Mouse (Mus musculus) limb, embryonic 10.5 days (tissue): ENCODE measurements around the gene Hdac1. TPM values are rescaled to one million over a fixed set of nuclear protein-coding genes. Genes with fewer than 3 reads are reported as not detected.

ENCODE experiments used
- DNase-seq: peaks from one replicate; pipeline ENCODE4 v3.0.0-alpha.2; 2017; ENCODE audit warnings: low spot score
- H3K27ac ChIP-seq: fragments of 300-500 bp; sonication (generic); 2 replicates; pipeline ENCODE4 v1.5.1; 2016; ENCODE audit warnings: mild to moderate bottlenecking
- H3K27me3 ChIP-seq: fragments of 300-500 bp; sonication (generic); 2 replicates; pipeline ENCODE4 v1.6.1; 2016; ENCODE audit warnings: low read depth, mild to moderate bottlenecking; ENCODE audit not compliant: poor library complexity, severe bottlenecking
- H3K36me3 ChIP-seq: fragments of 300-500 bp; sonication (generic); 2 replicates; pipeline ENCODE4 v1.6.1; 2016; ENCODE audit warnings: mild to moderate bottlenecking, moderate library complexity
- H3K4me1 ChIP-seq: fragments of 300-500 bp; sonication (generic); 2 replicates; pipeline ENCODE4 v1.6.1; 2016
- H3K4me3 ChIP-seq: fragments of 300-500 bp; sonication (generic); 2 replicates; pipeline ENCODE4 v1.5.1; 2016; ENCODE audit warnings: mild to moderate bottlenecking, moderate library complexity
- H3K9me3 ChIP-seq: fragments of 300-500 bp; sonication (generic); replicated peaks from 2 replicates; pipeline ENCODE4 v1.6.1; 2016; ENCODE audit warnings: mild to moderate bottlenecking
- WGBS: fragments of 180-500 bp; shearing (Covaris S2); methylation state at CpG from one replicate; pipeline ENCODE4 v1.1.7; 2016; 5-methylcytosine and 5-hydroxymethylcytosine counted together
- polyA plus RNA-seq: library from polyadenylated mRNA; unstranded; fragments of >200 nt; fragmentation: Nextera tagmentation; extraction: Ambion mirVana; gene quantifications from 2 replicates; pipeline ENCODE4 v1.2.1, GENCODE M21; 2016

Gene Hdac1
- polyA plus RNA-seq, 1 experiment from 2014 or later: 336 TPM

DNA sequence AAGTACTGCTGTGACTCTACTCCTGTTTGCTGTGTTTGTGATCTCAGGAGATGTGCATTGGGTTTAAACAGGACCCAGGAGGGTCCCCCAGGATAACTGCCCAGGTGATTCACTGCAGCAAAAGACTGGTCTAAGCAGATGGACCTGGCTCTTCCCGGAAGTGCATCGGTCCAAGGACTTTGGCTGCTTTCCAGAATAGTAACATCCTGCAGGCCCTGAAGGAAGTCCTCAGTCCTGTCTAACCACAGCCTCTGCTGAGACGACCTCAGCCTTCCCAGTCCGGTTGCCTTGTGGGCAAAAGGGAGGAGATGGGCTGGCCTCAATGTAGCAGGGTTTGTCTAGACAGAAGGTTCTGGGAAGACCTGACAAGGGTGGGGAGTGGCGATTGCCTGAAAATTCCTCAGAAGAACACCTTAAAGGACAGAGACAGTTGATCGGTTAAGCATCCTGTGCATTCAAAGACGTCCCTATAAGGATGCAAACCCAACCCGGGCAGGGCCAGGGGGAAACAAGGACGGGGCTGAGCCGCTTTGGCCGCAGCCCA is 39.5 kb downstream of the Hdac1 start:
- no peaks in the 10 kb centered on the region for H3K9me3 ChIP-seq
- no peaks in the 10 kb centered on the region for H3K27me3 ChIP-seq
- H3K4me3 ChIP-seq: no peak overlapping the region
- no peak for DNase-seq
- WGBS: 80% methylated on average over 11 of the region's 11 CpGs
- peaks cover 31% of the 10 kb centered on the region for H3K4me1 ChIP-seq
- no peaks in the 10 kb centered on the region for H3K36me3 ChIP-seq
- 0 out of 2 replicates have a peak overlapping the region, but pooled peaks have one; percentile 14 for H3K27ac ChIP-seq

DNA sequence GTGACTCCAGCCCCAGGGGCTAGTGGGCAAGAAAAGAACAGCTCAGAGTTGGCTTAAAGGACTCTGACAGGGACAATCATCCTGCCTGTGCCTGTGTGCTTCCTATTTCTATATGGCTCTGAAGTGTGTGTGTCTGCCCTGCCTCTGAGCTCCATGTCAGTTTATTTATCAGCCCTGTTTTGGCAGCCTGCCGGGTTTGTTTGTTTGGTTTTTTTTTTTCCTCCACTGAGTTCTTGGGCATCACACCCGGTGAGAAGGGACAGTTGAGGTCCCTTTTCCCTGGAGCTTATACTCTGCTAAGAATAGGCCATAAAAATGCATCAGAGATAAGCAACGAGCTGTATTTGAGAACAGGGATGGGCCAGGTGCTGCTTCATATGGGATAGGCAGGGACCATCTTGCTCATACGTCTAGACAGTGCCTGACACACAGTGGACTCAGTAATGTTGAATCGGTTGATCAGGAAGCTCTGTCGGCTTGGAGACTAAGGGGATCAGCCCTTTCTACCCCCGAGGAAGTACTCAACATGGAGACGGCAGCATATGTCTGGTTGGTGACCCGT is 40.1 kb downstream of the Hdac1 start:
- no peaks in the 10 kb centered on the region for H3K27me3 ChIP-seq
- 0 out of 2 replicates have a peak overlapping the region, but pooled peaks have one; percentile 14 for H3K27ac ChIP-seq
- no peak overlapping the region for H3K4me3 ChIP-seq
- H3K9me3 ChIP-seq: no peaks in the 10 kb centered on the region
- H3K4me1 ChIP-seq: peaks cover 31% of the 10 kb centered on the region
- WGBS: 74% methylated on average over 9 of the region's 9 CpGs
- H3K36me3 ChIP-seq: no peaks in the 10 kb centered on the region
- DNase-seq: no peak

DNA sequence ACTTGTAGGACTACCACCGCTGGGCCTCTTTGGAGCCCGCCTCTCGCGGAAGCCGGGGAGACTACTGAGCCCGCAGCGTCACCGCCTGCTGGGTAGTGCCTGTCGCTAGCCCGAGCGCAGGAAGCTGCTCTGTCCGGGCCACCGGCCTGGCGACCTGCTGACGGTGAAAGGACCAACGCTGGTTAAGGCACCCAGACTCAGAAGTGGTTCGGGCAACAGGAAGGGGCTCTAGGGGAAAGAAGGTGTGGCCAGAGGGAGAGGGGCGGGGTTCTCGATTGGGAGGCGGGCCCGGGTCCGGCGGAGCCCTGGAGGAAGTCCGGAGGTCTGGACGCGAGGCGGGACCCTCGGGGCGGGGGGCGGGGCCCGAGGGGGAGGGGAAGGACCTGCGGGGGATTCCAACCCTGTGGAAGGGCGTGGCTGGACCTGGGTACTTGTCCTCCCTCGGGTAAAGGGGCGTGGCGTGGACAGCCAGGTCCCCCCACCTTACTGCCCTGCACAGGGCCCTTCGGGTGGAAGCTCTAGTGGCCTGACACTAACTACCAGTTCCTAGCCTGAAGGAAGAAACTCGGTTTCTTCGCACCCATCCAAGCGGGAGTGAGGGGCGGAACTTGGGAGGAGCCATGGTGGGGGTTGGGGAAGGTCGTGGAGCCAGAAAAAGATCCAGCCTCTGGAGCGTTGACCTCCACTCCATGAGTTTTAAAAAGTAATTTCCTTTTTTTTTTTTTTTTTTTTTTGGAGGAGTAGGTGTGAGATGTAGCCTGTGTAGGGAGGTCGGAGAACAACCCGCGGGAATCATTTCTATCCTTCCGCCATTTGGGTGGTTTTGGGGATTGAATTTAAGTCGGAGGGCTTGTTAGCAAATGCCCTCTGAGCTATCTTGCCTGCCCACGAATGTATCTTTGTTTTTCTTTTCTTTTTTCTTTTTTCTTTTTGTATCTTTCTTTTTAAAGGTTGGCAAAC is 41.6 kb downstream of the Hdac1 start:
- Histone ChIP-seq H3K9me3 (no peaks in the 10 kb centered on the region), H3K4me1 (peaks cover 45% of the 10 kb centered on the region), H3K27me3 (no peaks in the 10 kb centered on the region)

DNA sequence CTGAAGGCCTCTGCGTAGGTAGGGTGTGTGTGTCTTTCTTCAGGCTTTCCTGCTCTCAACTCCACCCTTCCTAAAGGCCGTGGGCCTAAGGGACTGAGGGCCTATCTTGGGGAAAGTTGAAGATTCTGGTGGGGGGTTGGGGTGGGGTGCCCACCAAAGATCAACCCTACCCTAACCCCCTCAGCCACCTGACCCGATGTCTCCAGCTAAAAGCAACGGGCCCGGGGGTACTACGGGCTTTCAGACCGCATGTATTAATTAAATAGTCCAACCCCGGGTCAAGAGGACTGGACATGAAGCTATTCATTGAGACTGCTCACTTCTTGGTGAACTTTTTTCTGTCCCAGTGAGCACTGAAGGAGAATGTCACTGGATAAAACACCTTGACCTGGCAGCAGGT is 42.5 kb downstream of the Hdac1 start:
- no peak for DNase-seq
- no peaks in the 10 kb centered on the region for H3K9me3 ChIP-seq
- no peaks in the 10 kb centered on the region for H3K36me3 ChIP-seq
- peaks cover 50% of the 10 kb centered on the region for H3K4me1 ChIP-seq
- peak overlapping the region; percentile 66 for H3K4me3 ChIP-seq
- H3K27ac ChIP-seq: peak overlapping the region; percentile 95
- WGBS: 86% methylated on average over 8 of the region's 8 CpGs
- no peaks in the 10 kb centered on the region for H3K27me3 ChIP-seq

More for the DNA sequence above, 41.6 kb downstream of the Hdac1 start:
- Histone ChIP-seq H3K27ac (peak overlapping the region; percentile 95), H3K4me3 (peak overlapping the region; percentile 66), H3K36me3 (no peaks in the 10 kb centered on the region)
- WGBS: 2% methylated on average over 48 of the region's 49 CpGs
- peak; percentile 99 for DNase-seq

DNA sequence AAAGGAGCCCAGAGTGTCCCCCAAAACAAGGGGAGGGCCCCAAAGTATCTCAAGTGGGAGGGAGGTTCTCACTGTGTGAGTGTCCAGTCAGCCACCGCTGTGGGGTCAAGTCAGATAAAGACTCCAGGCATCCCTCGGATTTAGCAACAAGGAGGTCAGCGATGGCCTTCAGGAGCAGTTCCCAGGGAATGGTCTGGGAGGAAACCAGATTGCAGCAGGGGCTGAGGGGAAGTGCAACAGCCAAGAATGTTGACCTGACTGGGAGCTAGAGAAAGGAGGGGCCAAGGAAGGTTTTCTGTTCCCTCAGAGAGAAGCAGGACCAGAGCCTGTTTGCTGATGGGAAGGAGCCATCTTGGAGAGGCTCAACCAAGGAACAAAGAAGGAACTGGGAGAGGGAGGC is 43.6 kb downstream of the Hdac1 start:
- Histone ChIP-seq H3K4me3 (no peak overlapping the region), H3K9me3 (no peaks in the 10 kb centered on the region), H3K27ac (peak overlapping the region; percentile 59), H3K27me3 (no peaks in the 10 kb centered on the region), H3K4me1 (peaks cover 50% of the 10 kb centered on the region), H3K36me3 (no peaks in the 10 kb centered on the region)
- DNase-seq: no peak
- 79% methylated on average over 3 of the region's 3 CpGs for WGBS

DNA sequence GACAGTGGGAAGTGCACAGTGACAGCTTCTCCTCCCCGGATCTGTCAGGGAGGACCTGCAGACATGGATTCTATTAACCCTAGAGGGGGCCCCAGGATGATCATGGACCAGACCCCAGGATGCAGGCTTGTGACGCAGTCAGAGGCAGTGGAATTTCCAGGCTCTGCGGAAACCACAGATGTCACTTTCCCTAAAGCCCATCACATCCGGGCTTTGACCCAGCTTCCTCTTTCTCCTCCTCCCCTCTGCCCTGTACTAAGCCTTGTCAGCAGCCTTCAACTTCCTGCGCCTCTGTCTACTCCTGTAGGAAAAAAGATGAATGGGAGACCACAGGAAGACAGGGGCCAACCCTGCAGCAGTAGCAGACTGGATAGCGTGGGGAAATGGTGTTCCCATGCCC is 45.9 kb downstream of the Hdac1 start:
- DNase-seq: no peak
- no peaks in the 10 kb centered on the region for H3K36me3 ChIP-seq
- H3K4me1 ChIP-seq: peaks cover 50% of the 10 kb centered on the region
- WGBS: 35% methylated on average over 6 of the region's 6 CpGs
- H3K27me3 ChIP-seq: peaks cover 19% of the 10 kb centered on the region
- no peak overlapping the region for H3K4me3 ChIP-seq
- no peaks in the 10 kb centered on the region for H3K9me3 ChIP-seq
- H3K27ac ChIP-seq: peak overlapping the region; percentile 53

DNA sequence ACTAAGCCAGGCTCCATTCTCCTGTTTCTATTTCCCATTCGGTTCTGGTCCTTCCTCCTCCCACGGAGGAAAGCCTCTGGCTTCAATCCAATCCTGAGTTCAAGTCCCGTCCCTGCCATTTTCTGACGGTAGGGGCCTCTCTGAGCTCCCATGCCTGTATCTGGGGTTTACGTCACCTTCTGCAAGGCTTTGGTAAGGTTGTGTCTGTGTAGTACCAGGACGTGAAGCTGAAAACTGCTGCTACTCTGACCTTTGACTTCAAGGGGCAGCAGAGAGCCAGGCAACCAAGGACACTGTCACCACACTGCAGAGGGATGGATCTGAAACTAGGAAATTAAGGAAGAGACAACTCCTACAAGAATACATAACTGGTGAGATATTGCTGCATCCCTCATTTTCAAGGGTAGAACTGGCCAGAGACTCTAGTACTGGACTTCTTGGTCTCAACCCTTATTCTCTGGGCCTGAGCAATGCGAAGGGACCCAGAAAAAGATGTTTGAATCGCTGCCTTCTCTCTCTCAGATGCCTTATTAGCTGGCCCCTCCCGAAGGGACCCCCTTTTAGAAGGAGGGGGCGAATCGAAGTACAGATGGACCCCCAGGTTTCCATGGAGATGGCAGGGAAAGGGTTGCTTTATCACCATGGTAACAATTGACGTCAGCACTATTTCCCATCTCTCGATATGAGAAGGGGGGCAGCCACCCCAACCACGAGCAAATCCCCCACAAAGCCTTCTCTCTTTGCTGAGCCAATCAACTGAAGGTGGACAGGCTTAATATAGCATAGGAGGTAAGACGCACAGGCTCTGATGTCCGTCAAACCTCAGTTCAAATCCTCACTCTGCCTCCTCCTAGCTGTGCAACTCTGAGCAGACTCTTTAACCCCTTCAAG is 46.6 kb downstream of the Hdac1 start:
- Histone ChIP-seq H3K4me1 (peaks cover 52% of the 10 kb centered on the region), H3K36me3 (no peaks in the 10 kb centered on the region), H3K4me3 (no peak overlapping the region), H3K27ac (peak overlapping the region; percentile 53; the same call in 1 of the 2 replicates), H3K9me3 (no peaks in the 10 kb centered on the region), H3K27me3 (peaks cover 27% of the 10 kb centered on the region)
- WGBS: 49% methylated on average over 16 of the region's 16 CpGs
- no peak for DNase-seq

DNA sequence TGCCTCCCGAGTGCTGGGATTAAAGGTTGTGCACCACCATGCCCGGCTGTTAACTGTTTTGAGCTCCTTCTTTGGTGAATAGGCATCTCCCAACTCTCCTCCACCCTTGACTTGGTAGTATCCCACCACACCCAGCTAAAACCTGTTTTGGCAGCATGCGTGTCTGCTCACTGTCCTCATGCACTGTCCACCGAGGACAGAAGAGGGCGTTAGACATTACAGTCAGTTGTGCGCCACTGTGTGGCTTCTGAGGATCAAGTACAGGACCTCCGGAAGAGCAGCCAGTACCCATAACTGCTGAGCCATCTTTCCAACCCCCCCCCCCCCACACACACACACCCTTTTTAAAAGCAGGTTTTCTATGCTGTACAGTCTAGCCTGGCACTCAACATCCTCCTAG is 47.8 kb downstream of the Hdac1 start:
- 80% methylated on average over 7 of the region's 7 CpGs for WGBS
- no peak for DNase-seq
- Histone ChIP-seq H3K36me3 (no peaks in the 10 kb centered on the region), H3K4me1 (peaks cover 46% of the 10 kb centered on the region), H3K9me3 (no peaks in the 10 kb centered on the region), H3K27me3 (peaks cover 39% of the 10 kb centered on the region), H3K27ac (no peak overlapping the region), H3K4me3 (no peak overlapping the region)

DNA sequence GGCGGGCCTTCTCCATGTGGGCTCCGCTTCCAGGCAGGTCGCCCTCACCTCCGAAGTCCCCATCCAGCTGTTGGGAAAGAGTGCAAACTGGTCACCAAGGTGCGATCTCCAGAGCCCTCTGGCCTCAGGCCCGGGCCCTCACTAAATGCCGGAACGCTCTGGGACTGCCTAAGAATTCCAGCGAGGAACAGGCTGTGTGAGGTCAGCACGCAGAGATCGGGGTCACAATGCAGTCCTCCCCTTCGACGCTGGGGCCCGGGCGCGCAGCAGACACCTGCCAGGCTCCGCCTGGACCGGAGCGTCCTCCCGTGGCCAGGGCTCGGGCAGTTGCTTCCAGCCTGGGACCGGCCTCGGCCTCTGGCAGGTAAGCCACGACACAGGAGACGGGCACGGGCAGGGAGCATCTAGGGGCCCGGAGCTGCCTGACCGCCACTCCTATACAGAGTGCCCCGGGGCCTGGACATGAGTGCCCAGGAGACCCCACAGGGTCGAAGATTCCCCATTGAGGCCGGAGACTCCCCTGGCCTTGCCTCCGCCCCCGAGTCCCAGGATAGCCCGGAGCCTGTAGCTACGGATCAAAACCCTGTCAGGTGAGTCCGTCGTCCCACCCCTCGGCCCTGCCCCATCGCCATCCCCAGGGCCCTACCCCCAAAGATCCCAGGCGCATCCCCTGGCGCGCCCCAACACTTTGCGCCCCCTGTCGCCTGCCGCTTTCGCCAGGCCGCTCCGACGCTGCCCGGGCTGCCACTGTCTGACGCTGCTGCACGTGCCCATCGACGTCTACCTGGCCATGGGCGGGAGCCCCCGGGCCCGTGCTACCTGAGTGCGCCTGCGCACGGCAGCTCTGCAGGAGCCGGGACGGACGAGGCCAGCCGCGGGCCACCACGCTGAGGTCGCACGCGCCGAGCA is 51.3 kb downstream of the Hdac1 start, which contains the start of the genes Tssk3 and Fam229a:
Tssk3 (minus strand) TSS at position 51 of the 909 bp plus-strand sequence.
Fam229a (plus strand) TSS at position 219 of the 909 bp plus-strand sequence.
- H3K4me3 ChIP-seq: peak within 1 kb of the TSS; percentile 49
- DNase-seq: peak; percentile 61
- H3K27ac ChIP-seq: 0 out of 2 replicates have a peak within 1 kb of the TSS, but pooled peaks have one; percentile 7
- 4% methylated on average over 70 of the region's 70 CpGs for whole genome bisulfite sequencing
- peaks cover 30% of the 10 kb centered on the region for H3K36me3 ChIP-seq
- H3K27me3 ChIP-seq: peaks cover 48% of the 10 kb centered on the region
- peaks cover 25% of the 10 kb centered on the region for H3K4me1 ChIP-seq
- no peaks in the 10 kb centered on the region for H3K9me3 ChIP-seq

DNA sequence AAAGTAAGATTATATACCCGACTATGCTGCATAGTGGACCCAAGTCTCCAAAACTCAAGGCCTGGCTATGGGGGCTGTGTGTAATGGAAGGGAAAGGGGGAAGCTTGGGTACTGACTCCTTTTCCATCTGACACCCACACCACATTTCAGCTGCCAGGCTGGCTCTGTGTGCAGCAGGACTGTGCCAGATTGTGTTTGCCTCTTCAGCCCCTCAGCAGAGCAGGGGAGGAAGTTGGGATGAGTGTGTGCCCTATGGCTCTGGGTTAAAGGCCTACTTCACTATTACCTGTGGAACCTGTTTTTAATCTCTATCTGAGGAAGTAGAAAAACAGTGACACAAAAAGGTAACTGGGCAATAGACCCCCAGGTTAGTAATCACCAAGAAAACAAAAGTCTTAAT is 61.4 kb downstream of the Hdac1 start:
- H3K27ac ChIP-seq: no peak overlapping the region
- peaks cover 93% of the 10 kb centered on the region for H3K36me3 ChIP-seq
- no peaks in the 10 kb centered on the region for H3K27me3 ChIP-seq
- no peak overlapping the region for H3K4me3 ChIP-seq
- no peaks in the 10 kb centered on the region for H3K9me3 ChIP-seq
- no peak for DNase-seq
- 85% methylated on average over 1 of the region's 1 CpGs for WGBS
- peaks cover 3% of the 10 kb centered on the region; the same call in 1 of the 2 replicates for H3K4me1 ChIP-seq

DNA sequence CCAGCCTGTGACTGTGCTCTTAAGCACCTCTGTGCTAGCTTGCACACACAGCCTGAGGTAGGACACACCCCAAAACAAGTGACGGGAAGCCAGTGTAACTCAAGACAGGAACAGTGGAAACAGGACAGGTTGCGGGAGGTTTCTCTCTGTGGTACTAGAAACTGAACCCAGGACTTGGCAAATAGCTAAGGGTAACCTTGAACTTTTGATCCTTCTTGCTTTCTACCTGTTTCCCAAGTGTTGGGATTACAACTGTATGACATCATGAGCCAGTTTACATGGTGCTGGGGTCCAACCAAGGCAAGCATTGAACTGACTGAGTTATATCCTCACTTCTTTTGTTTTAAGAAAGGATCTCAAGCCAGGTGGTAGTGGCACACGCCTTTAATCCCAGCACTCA is 62.6 kb downstream of the Hdac1 start:
- WGBS: 91% methylated on average over 3 of the region's 3 CpGs
- peaks cover 92% of the 10 kb centered on the region for H3K36me3 ChIP-seq

More for the DNA sequence above, 62.6 kb downstream of the Hdac1 start:
- DNase-seq: no peak
- H3K9me3 ChIP-seq: no peaks in the 10 kb centered on the region
- H3K27ac ChIP-seq: no peak overlapping the region
- peaks cover 3% of the 10 kb centered on the region; the same call in 1 of the 2 replicates for H3K4me1 ChIP-seq
- no peak overlapping the region for H3K4me3 ChIP-seq
- H3K27me3 ChIP-seq: no peaks in the 10 kb centered on the region
